Mouse (Mus musculus) kidney, adult 8-10 months (tissue): ENCODE results near the gene Olfr551.
"Not testable (repeated sequence)": the region's sequence is repeated elsewhere in the genome, so short reads cannot be mapped to it uniquely, and the experiment has no call there.

Experiments
- DNase-seq, 2 experiments: peaks; one replicate each; pipeline ENCODE4 v3.0.0; 2022

The Olfr551 gene

GRCm38 (mm10) chr7:102591786-102592185 is at the start of gene Olfr551:
Gene Olfr551, minus strand, starts transcription at chr7:102591886.
- DNase-seq = no peak

- no peak for DNase-seq
Measured at GRCm38 (mm10) chr7:102638132-102638531, 46.4 kb upstream of the Olfr551 start, which contains the start of gene Olfr554. Gene Olfr554, plus strand, starts transcription at chr7:102638432.

- DNase-seq = peak; percentile 19 to 46
Measured at GRCm38 (mm10) chr7:102636665-102637064, 45.0 kb upstream of the Olfr551 start.

GRCm38 (mm10) chr7:102620368-102620767 is 28.7 kb upstream of the Olfr551 start:
- not testable (repeated sequence) for DNase-seq

- DNase-seq = no peak
Measured at GRCm38 (mm10) chr7:102619608-102620007, 27.9 kb upstream of the Olfr551 start.

- DNase-seq = no peak
Measured at GRCm38 (mm10) chr7:102618118-102618517, 26.4 kb upstream of the Olfr551 start, which contains the start of gene Olfr553. Gene Olfr553, minus strand, starts transcription at chr7:102618218.

GRCm38 (mm10) chr7:102597378-102598031 is 5.8 kb upstream of the Olfr551 start, which contains the start of gene Olfr552:
Gene Olfr552, plus strand, starts transcription at chr7:102597770.
- no peak for DNase-seq

GRCm38 (mm10) chr7:102575998-102576397 is 15.7 kb downstream of the Olfr551 start:
- no peak for DNase-seq

- no peak for DNase-seq
Measured at GRCm38 (mm10) chr7:102573174-102573830, 18.4 kb downstream of the Olfr551 start.

- DNase-seq = no peak
Measured at GRCm38 (mm10) chr7:102571142-102571541, 20.5 kb downstream of the Olfr551 start, which contains the start of gene Olfr550. Gene Olfr550, plus strand, starts transcription at chr7:102571442.

- no peak for DNase-seq
Measured at GRCm38 (mm10) chr7:102566219-102566618, 25.5 kb downstream of the Olfr551 start.

- DNase-seq = peak; percentile 93 to 95
Measured at GRCm38 (mm10) chr7:102564999-102565997, 26.4 kb downstream of the Olfr551 start, which contains the start of gene Trim21. Gene Trim21, minus strand, starts transcription at chr7:102565486.

GRCm38 (mm10) chr7:102553279-102553678 is 38.4 kb downstream of the Olfr551 start:
- no peak for DNase-seq

- no peak for DNase-seq
Measured at GRCm38 (mm10) chr7:102549570-102549969, 42.1 kb downstream of the Olfr551 start, which contains the start of gene Olfr549. Gene Olfr549, plus strand, starts transcription at chr7:102549870.

GRCm38 (mm10) chr7:102541251-102541650 is 50.4 kb downstream of the Olfr551 start:
- DNase-seq = no peak

- DNase-seq = no peak
Measured at GRCm38 (mm10) chr7:102540596-102540995, 51.1 kb downstream of the Olfr551 start, which contains the start of gene Olfr548-ps1. Gene Olfr548-ps1, plus strand, starts transcription at chr7:102540896.

- DNase-seq = no peak
Measured at GRCm38 (mm10) chr7:102534449-102534848, 57.2 kb downstream of the Olfr551 start, which contains the start of gene Olfr547. Gene Olfr547, plus strand, starts transcription at chr7:102534749.
